Mouse (Mus musculus) E14TG2a.4 (cell line): ENCODE measurements at regions not wholly inside any gene's neighbourhood (a gene's known extent, or its start where the extent isn't known, plus 50 kb on each side); places are given as distances from the start of the nearest gene placed in this dataset.

ENCODE experiments used
- CTCF ChIP-seq: conservative IDR thresholded peaks from 2 replicates; pipeline ENCODE4 v1.5.1; 2014; ENCODE audit warnings: low read length
- NANOG ChIP-seq: IDR thresholded peaks from 2 replicates; pipeline ENCODE4 v1.6.1; 2014; ENCODE audit warnings: borderline replicate concordance, low read length, mixed read lengths
- POU5F1 ChIP-seq: IDR thresholded peaks from 2 replicates; pipeline ENCODE4 v1.6.1; 2014; ENCODE audit warnings: low read length, borderline replicate concordance

DNA sequence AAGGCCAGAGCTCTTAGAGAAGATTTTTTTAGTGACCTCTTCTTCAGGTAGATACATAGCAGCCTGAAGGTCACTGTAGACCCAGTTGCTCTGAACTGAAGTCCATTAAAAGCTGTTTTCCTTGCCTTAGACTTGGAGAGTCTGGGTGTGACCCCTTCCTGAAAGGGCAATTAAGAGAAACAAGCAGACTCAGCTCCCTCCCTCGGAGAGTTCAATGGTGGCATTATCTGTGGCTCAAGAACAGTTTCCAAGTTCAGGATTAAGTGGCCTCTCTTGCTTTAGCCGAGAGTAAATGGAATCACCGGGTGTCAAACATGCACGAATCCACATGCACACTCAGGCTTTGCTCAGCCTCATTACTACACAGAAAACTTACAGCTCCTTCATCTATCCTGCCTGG lies 53.2 kb upstream of the Id4 start:
- no peak for TF ChIP-seq CTCF
- no peak for TF ChIP-seq POU5F1
- TF ChIP-seq NANOG: peak; percentile 65
